Mouse (Mus musculus): ENCODE results near the gene Smurf2.

DNA sequence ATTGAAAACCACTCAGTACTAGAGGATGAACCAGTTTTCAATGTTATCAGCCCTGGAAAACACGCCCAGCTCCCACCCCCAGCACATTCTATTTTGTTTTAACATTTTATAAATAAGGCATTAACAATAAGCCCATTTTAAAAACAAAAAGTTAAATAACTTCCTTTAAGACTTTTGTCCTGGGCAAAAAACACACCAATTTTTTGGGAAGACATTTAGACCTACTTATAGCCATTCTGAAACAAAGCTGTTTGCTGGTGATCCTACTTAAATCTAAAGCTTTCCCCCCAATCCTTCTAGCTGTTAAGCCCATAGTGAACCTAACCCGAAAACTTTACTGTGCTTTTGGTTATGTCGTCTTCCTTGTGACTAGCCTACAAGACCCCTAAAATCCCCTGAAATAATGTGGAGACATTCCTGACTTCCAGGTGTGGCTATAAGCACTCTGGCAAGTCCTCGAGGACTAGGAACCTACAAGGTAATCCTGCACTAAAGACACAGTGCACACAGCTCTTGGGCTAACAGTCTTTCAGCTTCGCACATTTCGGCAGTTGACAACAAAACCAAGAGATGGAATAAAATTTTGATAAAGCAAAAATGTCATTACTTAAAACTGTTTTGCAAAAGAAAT lies 139.8 kb downstream of the Smurf2 start:
- TF ChIP-seq POLR2A (IDR thresholded peaks at IDR 0.05; ENCODE audit: control insufficient read depth, low read depth, low read length) = no peak
- no peak for TF ChIP-seq CTCF (IDR thresholded peaks at IDR 0.05; ENCODE audit: control insufficient read depth, insufficient read depth, insufficient replicate concordance, low read depth, low read length)

Measured in testis, adult 2 months (tissue).